Mouse (Mus musculus) E14TG2a.4 (cell line): ENCODE measurements at regions not wholly inside any gene's neighbourhood (a gene's known extent, or its start where the extent isn't known, plus 50 kb on each side); places are given as distances from the start of the nearest gene placed in this dataset.
A peak's percentile ranks its signal among the peaks of the same experiment; 100 is the strongest.

Experiments
- H3K27me3 ChIP-seq: 2 replicates; pipeline ENCODE4 v1.6.1; 2014; ENCODE audit warnings: low read length, control low read depth; ENCODE audit not compliant: insufficient read depth
- H3K36me3 ChIP-seq: 2 replicates; pipeline ENCODE4 v1.6.1; 2014; ENCODE audit warnings: low read length, control low read depth; ENCODE audit not compliant: insufficient read depth
- H3K4me1 ChIP-seq: replicated peaks from 2 replicates; pipeline ENCODE4 v1.6.1; 2014; ENCODE audit warnings: low read depth, low read length, control low read depth
- H3K4me3 ChIP-seq: replicated peaks from 2 replicates; pipeline ENCODE4 v1.5.1; 2014; ENCODE audit warnings: mild to moderate bottlenecking, low read length
- H3K9me3 ChIP-seq: 2 replicates; pipeline ENCODE4 v1.6.1; 2014; ENCODE audit warnings: low read length, control low read depth
- CTCF ChIP-seq: conservative IDR thresholded peaks from 2 replicates; pipeline ENCODE4 v1.5.1; 2014; ENCODE audit warnings: low read length
- NANOG ChIP-seq: IDR thresholded peaks from 2 replicates; pipeline ENCODE4 v1.6.1; 2014; ENCODE audit warnings: borderline replicate concordance, low read length, mixed read lengths
- POU5F1 ChIP-seq: IDR thresholded peaks from 2 replicates; pipeline ENCODE4 v1.6.1; 2014; ENCODE audit warnings: low read length, borderline replicate concordance

GRCm38 (mm10) chr9:52323226-52323625 is 154.9 kb upstream of the Zc3h12c start:
- TF ChIP-seq POU5F1 (no peak), NANOG (no peak), CTCF (no peak)
- Histone ChIP-seq H3K9me3 (no peaks in the 10 kb centered on the region), H3K4me1 (no peaks in the 10 kb centered on the region), H3K4me3 (no peak overlapping the region), H3K36me3 (no peaks in the 10 kb centered on the region), H3K27me3 (no peaks in the 10 kb centered on the region)

- no peak for TF ChIP-seq CTCF
- no peak for TF ChIP-seq NANOG
- no peak for TF ChIP-seq POU5F1
- Histone ChIP-seq H3K4me1 (no peaks in the 10 kb centered on the region), H3K27me3 (no peaks in the 10 kb centered on the region), H3K9me3 (no peaks in the 10 kb centered on the region), H3K4me3 (no peak overlapping the region), H3K36me3 (no peaks in the 10 kb centered on the region)
These were observed 133.1 kb upstream of the Zc3h12c start for GRCm38 (mm10) chr9:52301521-52301920.

- Histone ChIP-seq H3K9me3 (no peaks in the 10 kb centered on the region), H3K36me3 (no peaks in the 10 kb centered on the region), H3K4me3 (no peak overlapping the region), H3K4me1 (no peaks in the 10 kb centered on the region), H3K27me3 (0 out of 2 replicates have a peak, but pooled peaks cover 3% of the 10 kb centered on the region)
- TF ChIP-seq NANOG (no peak), CTCF (peak; percentile 27; the same call in 1 of the 2 replicates)
These were observed 130.0 kb upstream of the Zc3h12c start for GRCm38 (mm10) chr9:52298329-52298728.

- TF ChIP-seq CTCF: no peak
- no peak for TF ChIP-seq POU5F1
- TF ChIP-seq NANOG: no peak
- Histone ChIP-seq H3K4me1 (no peaks in the 10 kb centered on the region), H3K36me3 (no peaks in the 10 kb centered on the region), H3K27me3 (0 out of 2 replicates have a peak, but pooled peaks cover 3% of the 10 kb centered on the region), H3K9me3 (no peaks in the 10 kb centered on the region), H3K4me3 (no peak overlapping the region)
These were observed 126.3 kb upstream of the Zc3h12c start for GRCm38 (mm10) chr9:52294699-52295098.

- no peaks in the 10 kb centered on the region for H3K9me3 ChIP-seq
- H3K4me1 ChIP-seq: 0 out of 2 replicates have a peak, but pooled peaks cover 11% of the 10 kb centered on the region
- H3K27me3 ChIP-seq: peaks cover 7% of the 10 kb centered on the region
- H3K36me3 ChIP-seq: no peaks in the 10 kb centered on the region
- no peak for TF ChIP-seq CTCF
- no peak for TF ChIP-seq POU5F1
- no peak for TF ChIP-seq NANOG
- no peak overlapping the region for H3K4me3 ChIP-seq
These were observed 120.7 kb upstream of the Zc3h12c start for GRCm38 (mm10) chr9:52289069-52289468.

- H3K4me3 ChIP-seq: no peak overlapping the region
- TF ChIP-seq POU5F1 (no peak), CTCF (no peak), NANOG (no peak)
- no peaks in the 10 kb centered on the region for H3K36me3 ChIP-seq
- no peaks in the 10 kb centered on the region for H3K9me3 ChIP-seq
- H3K4me1 ChIP-seq: 0 out of 2 replicates have a peak, but pooled peaks cover 11% of the 10 kb centered on the region
- H3K27me3 ChIP-seq: peaks cover 9% of the 10 kb centered on the region
These were observed 119.4 kb upstream of the Zc3h12c start for GRCm38 (mm10) chr9:52287761-52288275.

GRCm38 (mm10) chr9:52287246-52287651 is 118.9 kb upstream of the Zc3h12c start:
- Histone ChIP-seq H3K4me3 (no peak overlapping the region), H3K27me3 (peaks cover 9% of the 10 kb centered on the region), H3K4me1 (0 out of 2 replicates have a peak, but pooled peaks cover 11% of the 10 kb centered on the region), H3K36me3 (no peaks in the 10 kb centered on the region), H3K9me3 (no peaks in the 10 kb centered on the region)
- TF ChIP-seq CTCF (peak; percentile 75), POU5F1 (no peak)

GRCm38 (mm10) chr9:52286104-52286503 is 117.7 kb upstream of the Zc3h12c start:
- no peak for TF ChIP-seq CTCF
- TF ChIP-seq POU5F1: no peak
- Histone ChIP-seq H3K36me3 (no peaks in the 10 kb centered on the region), H3K4me1 (0 out of 2 replicates have a peak, but pooled peaks cover 15% of the 10 kb centered on the region), H3K4me3 (no peak overlapping the region), H3K27me3 (peaks cover 9% of the 10 kb centered on the region), H3K9me3 (no peaks in the 10 kb centered on the region)

GRCm38 (mm10) chr9:52283558-52283957 is 115.2 kb upstream of the Zc3h12c start:
- Histone ChIP-seq H3K9me3 (no peaks in the 10 kb centered on the region), H3K4me1 (peaks cover 20% of the 10 kb centered on the region; the same call in 1 of the 2 replicates), H3K36me3 (no peaks in the 10 kb centered on the region), H3K4me3 (no peak overlapping the region), H3K27me3 (peaks cover 9% of the 10 kb centered on the region)
- TF ChIP-seq POU5F1 (no peak), CTCF (no peak), NANOG (no peak)
